Mouse (Mus musculus) mouse trophoblast stem cell (cell line): ENCODE measurements around the gene Akr1b3.

Experiments used
- in situ Hi-C, 2 experiments: fragments of 300-500 bp; cut with MseI, MboI; formaldehyde crosslinking; loops; 2 replicates in 1 of 2; 3 replicates in 1 of 2; pipeline ENCODE4 v1.15.1; 2025

The Akr1b3 gene

DNA sequence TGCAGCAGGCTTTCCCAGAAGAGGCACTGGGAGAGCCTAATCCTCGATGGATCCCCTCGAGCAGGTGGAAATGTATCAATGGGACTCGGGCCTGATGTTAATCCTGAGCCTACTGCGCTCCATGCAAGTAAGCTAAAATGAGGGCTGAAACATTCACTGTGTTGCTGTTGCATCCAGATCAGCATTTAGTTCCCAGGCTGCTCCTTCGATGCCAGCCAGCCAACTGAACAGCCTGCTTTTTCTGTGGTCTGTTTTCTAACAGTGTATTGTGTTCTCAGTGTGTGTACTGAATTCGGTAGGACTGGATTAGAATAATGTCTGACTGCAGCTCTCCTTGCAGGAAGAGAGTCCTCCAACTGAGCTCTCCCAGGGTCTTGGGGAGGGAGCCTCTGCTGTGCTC lies 46.6 kb downstream of the Akr1b3 start:
- in situ Hi-C loops, result no loop called here

DNA sequence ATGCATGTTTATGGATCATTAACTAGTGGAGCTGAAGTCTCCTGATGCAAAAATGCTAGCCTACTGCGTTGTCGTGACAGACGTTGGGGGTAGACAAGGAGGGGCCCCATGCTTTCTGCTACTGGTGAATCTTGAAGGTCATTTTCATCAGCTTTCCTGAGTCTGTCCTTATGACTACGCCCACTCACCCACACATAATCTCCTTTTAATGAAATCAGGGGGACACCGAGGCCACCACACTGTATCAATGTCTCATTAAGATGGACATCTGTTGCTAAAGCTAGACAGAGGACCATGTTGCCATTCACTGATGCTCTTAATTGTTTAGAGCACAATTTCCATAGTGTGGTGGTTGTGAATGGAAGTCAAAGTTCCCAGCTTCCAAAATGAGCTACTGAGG lies 58.7 kb downstream of the Akr1b3 start:
- in situ Hi-C loops, result no loop called here
